Mouse (Mus musculus): ENCODE results near the gene Lzic.
A peak's percentile ranks its signal among the peaks of the same experiment; 100 is the strongest.

Lzic gene

DNA sequence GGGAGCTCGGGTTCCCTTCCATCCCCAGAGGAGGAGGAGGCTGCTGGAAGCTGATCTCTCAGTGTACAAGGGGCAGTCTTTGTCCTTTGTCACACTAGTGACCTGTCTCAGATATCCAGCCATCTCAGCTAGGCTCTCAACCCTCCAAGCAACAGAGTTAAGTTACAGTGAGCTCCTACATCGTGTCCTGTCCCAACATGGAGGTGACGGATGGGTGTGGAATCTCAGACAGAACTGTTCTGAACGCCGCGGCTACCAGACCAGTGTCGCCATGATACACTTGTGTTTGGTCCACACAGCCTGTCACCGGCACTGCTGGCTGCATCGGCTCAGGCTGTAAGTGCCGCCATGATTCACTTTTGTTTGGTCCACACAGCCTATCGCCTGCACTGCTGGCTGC, 8.0 kb upstream of the Lzic start, which contains the start of gene Tmem274:
Tmem274 (plus strand) TSS at position 301 of the 400 bp plus-strand sequence.
- DNase-seq (ENCODE audit: low read depth, low spot score) = no peak

DNA sequence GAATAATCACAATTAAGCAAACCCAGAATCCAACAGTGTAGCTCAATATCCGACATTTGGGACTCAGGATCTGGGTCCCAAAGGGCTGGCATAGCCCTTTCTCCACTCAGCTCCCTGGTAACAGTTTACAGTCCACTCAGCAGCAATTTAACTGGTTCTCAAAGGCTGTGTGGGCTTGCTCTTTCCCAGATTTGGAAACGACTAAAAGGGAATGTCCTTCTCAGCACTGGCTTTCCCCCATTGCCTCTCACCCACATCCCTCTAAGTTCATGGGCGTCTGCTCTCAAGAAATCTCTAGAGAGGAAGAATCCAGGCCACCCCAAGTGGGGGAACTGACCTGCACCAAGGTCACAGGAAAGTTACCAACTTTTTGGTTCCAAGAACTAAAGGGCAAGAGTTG, 463 bp upstream of the Lzic start:
- peak; percentile 58 for DNase-seq (ENCODE audit: low read depth, low spot score)

DNA sequence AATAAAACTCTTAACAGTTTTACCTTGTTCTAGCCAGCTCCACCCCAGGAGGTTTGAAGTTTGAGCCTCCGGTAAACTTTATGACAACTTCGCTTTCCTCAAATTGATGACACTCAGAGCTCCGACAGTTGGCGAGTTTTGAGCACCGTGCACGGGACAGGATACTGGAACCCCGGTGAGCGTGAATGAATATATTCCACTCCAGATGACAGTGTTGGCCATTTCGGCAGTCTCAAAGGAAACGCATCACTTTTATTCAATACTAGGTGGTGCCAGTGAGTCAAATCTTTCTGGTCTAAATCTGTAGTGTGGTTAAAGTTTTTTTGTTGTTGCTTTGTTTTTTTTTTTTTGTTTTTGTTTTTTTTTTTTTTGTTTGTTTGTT, 787 bp downstream of the Lzic start:
- DNase-seq (ENCODE audit: low read depth, low spot score) = peak; percentile 70

DNA sequence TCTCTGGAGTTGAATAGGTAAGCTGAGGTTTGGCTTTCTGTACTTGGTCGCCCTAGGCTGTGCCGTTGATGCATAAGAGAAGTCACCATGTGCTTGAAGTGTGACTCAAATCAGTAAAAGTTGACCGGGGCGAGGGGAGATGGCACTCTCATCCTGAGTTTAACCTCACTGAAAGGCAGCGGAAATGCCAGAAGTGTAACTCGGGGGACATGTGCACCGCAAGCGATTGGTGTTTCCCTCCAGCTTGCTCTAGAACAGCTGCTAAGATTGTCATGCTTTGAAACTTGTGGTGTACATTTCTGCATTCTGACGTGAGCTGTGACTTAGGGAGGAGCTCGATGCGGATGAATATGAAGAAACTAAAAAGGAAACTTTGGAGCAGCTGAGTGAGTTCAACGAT, 2.7 kb downstream of the Lzic start:
- DNase-seq (ENCODE audit: low read depth, low spot score) = no peak

DNA sequence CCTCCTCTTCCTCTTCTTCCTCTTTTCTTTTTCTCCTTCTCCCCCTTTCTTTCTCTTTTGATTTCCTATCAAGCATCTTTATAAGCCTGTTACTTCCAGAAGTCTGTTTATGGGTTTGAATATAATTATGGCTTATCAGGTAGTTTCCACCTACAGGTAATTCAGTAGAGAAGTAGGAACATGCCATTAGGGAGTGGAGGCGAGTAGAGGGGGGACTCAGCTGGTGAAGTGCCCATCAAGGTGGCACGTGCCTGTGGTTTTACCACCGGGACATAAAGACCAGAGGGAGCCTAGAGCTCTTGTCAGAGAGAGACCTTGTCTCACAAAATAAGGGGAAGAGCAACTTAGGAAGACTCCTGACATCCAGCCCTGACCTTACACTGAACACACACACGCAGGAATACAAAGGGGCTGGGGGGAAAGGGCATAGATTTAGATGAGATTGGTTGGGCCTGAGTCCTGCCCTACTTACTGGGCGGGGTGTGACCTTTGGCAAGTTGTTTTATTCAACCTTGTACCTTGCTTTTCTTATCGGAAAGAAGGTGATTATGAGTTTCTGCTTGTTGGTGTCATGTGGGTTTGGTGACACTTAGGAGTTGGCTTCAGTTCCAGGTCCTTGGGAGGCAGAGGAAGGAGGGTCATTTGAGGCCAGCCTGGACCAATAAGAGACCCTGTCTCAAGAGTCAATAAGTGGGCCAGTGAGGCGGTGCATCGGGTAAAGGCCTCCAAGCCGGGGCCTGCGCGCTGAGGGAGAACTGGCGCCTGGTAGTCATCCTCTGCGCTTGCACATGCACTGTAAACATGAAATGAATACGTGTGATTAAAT, 4.6 kb downstream of the Lzic start:
- DNase-seq (ENCODE audit: low read depth, low spot score) = no peak

DNA sequence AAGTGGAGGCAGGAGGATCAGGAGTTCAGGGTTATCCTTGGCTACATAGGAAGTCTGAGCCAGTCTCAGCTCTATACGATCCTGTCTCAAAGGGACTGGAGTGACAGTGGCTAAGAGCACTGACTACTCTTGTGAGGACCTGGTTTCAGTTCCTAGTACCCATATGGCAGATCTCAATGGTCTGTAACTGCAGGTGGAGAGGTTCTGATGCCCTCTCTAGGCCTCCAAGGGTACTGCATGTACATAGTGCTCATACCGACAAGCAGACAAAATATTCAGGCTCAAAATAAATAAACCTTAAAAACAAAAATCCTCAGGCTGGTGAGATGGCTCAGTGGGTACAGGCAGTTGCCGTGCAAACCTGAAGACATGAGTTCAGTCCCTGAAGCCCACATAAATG, 6.1 kb downstream of the Lzic start:
- DNase-seq (ENCODE audit: low read depth, low spot score) = peak; percentile 30

DNA sequence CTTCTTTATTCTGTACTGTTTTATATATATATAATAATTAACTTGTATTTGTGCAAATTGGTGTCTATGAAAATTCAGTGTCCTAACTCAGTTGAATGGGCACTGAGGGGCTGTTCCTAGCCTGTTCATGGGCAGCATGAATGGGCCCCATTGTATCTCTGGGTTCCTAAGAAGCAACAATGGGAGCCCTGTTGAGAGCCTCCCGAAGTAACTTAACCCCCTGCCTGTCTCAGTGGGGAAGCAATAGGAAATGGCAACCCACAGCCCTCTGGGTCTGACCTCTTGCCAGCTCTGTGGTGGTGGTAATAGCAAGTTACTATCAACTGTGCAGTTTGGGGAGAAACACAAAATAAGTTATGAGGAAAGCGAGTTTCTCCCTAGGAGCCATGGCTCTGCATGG, 11.6 kb downstream of the Lzic start:
- no peak for DNase-seq (ENCODE audit: low read depth, low spot score)

DNA sequence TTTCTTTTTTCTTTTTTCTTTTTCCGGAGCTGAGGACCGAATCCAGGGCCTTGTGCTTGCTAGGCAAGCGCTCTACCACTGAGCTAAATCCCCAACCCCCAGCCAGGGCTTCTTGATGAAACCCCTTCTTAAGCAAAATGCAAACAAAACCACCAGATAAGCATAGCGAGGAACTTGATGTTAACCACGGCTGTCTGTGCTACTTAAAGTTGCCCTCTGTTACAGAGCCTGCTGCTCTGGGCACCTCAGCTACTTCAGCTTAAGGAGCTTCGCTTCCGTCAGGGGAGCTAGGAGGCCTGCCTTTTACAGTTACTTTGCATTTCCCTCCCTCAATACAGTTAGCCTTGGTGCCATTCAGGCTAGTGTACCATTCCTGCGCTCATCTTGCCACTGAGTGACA, 13.9 kb downstream of the Lzic start:
- no peak for DNase-seq (ENCODE audit: low read depth, low spot score)

DNA sequence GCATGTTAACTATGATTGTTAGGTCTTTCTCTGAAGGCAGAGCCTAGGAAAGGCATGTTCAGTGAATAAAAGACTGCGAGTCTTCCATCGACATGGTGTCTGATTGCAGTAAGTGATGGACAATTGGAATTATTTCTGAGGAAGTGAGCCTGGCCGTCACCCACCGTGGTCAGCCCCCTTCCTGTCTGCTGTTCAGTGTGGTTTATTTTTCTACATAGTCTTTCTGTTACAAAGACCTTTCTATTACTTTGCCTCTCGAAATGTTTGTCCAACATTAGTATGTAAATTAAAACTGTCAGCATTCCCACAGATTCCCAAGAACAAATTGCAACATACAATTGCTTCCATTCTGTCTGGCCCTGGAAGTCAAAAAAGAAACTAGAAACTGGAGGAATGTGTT, 14.8 kb downstream of the Lzic start:
- no peak for DNase-seq (ENCODE audit: low read depth, low spot score)

DNA sequence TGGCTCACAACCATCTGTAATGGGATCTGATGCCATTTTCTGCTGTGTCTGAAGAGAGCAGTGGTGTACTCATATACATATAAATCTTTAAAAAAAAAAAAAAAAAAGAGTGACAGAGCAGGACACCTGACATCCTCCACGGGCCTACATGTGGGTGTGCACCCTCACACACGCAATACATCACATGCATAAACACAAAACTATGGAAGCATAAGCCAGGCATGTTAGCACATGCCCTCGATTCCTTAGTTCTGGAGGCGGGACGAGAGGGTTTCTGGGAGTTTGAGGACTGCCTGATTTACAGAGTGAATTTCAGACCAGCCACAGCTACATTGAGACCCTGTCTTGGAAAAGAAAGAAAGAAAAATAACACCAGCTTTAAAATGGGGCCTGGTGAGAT, 19.3 kb downstream of the Lzic start:
- no peak for DNase-seq (ENCODE audit: low read depth, low spot score)

DNA sequence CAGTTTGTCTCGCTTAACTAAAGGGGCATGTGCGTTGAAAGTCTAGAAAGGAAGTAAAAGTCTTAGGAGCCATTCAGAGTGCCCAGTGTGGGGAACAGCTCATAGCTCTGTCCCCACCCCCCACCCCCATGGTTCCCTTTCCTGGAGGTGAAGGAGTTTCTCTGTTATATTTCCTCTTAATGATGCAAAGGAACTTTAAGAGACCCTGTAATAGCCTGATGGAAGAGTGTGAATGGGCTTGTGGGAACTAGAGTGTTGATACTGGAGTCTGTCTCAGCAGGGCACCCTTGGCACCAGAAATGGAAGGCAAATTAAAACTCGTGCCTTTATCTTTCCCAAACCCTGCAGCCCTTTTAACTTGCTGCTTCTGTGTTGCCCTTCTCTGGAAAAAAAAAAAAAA, 19.8 kb downstream of the Lzic start:
- DNase-seq (ENCODE audit: low read depth, low spot score) = no peak

DNA sequence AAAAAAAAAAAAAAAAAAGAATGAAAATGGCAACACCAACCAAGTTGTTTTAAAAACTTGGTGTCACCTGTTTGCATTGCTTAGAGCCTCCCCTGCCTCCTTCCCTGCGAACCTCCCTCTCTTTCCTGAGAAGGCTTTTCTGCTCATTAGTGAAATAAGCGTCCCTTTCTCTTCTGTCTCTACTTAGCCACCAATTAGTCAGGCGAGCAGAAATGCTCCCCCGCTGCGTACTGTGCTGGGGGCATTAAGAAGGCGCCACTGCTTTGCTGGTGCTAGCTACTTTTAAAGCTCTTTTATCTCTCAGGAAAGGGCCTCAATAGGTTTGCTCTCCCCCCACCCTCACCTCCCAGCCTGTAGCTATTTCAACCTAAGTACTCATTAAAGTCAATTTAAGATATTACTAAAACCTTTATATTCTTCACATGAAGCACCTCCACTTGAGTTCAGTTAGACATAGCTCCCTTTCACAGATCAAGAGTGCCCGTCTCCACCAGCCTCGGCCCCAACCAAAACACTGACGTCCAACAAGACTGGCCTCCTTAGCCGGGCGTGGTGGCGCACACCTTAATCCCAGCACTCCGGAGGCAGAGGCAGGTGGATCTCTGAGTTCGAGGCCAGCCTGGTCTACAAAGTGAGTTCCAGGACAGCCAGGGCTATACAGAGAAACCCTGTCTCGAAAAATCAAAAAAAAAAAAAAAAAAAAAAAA, 20.4 kb downstream of the Lzic start:
- DNase-seq (ENCODE audit: low read depth, low spot score) = no peak

DNA sequence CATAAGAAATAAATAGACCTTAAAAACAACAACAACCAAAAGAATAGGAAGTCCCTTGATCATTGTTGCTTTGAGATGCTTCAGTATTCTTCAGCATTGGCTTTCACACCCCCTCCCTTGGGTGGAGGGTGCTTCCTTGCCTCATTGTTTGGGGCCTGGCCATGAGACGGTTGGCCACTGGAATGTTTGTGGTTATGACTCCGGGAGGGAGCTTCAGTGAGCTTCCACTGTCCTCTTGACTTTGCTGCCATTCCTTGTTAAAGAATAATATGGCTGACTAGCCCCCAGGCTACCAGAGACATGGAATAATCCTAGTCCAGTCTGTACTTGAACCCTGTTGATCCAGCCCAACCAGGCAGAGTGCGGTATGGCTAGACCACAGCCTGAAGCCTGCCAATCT, 21.9 kb downstream of the Lzic start:
- peak; percentile 91 for DNase-seq (ENCODE audit: low read depth, low spot score)

DNA sequence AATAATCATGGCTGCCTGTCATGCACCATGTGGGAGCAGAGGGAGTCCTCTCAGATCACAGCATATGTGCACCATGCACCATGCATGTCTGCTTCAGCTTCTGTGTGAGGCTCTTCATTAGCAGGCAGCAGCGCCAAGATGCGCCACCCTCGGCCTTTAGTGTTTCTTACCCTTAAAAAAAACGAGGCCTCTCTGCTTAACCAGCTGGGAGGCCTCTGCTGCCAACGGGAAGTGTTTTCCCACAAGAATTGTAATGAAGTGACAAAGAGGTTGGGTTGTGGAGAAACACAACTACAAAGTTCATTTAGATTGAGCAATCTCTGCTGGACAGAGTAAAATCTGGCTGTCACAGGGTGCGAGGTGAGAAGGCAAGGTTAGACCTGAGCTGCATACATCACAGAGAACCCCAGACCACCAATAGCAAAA, 26.2 kb downstream of the Lzic start:
- no peak for DNase-seq (ENCODE audit: low read depth, low spot score)

DNA sequence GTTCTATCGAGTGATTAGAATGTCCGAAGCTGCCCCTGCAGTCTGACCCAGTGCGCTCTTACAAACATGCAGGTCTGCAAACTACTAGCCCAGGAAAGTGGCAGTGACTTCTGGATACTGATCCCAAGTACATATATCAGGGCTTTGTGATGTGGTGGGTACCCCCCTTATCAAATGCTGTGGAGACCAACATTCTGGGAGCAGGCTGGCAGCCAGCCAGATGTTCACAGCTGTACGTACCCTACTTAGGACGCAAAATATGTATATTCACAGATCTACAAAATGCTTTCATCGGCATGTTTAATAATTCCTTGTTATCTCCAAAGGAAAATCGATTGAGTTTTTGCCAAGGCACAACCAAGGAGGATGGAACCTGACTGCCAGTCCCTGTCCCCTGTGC, 27.0 kb downstream of the Lzic start:
- no peak for DNase-seq (ENCODE audit: low read depth, low spot score)

DNA sequence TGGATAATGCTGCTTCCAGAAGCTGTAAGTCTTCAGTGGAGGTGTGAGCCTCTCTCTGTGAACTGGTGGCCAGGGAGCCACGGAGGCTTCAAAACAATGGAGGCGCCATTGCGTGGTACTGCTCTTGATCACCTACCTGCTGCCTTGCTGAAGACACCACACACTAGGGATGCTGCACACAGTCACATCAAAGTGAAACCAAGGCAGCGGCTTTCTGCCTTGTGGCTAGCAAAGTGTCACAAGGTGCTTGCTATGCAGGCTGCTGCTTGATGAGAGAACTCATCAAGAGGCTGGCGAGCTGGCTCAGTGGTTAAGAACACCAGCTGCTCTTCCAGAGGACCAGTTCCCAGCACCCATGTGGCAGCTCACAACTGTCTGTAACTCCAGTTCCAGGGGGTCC, 30.7 kb downstream of the Lzic start:
- no peak for DNase-seq (ENCODE audit: low read depth, low spot score)

DNA sequence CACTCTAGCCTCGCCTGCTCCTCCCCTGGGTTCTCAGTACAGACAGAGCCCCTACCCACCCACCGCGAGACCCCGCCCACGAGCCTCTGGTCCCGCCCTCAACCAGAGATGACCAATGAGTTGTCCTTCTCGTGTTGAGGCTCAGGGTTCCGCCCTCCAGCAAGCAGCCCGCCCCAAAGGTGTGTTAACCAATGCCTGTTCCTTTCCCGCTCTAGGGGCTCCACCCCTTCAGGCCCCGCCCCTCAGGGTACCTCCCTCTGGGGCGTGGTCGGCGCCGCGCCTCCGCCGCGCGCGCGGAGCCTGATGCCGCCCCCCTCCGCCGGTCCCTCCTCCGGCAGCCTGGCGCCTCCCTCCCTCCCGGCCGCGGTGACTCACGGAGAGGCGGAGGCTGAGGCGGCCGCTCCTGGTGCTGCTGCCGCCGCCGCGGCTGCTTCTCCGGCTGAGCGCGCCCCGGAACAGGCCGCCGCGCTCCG, 32.9 kb downstream of the Lzic start, which contains the start of gene Ctnnbip1:
Ctnnbip1 (plus strand) TSS at position 369 of the 473 bp plus-strand sequence.
- DNase-seq (ENCODE audit: low read depth, low spot score) = peak; percentile 96

DNA sequence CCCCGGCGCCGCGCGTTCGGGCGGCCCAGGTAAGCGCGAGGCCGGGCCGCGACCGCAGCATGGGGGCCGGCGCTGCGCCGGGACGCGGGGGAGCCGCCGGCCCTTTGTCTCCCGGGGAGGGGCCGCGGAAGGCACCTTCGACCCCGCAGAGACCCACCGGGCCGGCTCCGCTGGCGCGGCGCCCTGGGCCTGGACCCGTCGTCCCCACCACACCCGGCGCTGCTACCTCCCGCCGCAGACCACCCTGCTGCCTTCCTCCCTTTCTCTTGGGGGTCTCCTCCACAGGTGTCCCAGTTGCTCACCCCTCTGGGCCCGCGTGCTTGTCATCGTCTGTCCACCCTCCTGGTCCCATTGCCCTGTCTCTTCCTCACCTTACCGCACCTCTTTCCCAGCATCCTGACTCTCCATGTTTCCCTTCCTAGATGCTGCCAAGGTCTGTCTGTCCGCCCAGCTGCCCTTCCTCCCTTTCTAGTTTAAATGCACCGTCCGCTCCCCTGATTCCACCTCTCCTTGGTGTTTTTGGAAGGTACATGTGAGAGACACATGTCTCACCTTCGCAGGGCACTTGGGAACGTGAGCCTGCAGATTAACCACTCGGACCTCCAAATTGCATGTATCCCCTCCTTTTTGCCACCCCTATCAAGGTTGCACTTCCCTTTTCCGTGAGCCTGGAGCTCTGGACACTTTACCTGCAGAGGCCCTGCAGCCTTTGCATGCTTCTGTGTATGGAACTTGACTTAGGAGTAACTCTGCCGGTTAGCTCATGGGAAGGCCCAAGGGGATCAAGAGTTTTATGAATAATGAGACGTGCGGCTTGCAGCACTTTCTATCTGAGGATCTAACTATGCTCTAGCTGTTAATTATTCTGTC, 33.6 kb downstream of the Lzic start:
- DNase-seq (ENCODE audit: low read depth, low spot score) = no peak

DNA sequence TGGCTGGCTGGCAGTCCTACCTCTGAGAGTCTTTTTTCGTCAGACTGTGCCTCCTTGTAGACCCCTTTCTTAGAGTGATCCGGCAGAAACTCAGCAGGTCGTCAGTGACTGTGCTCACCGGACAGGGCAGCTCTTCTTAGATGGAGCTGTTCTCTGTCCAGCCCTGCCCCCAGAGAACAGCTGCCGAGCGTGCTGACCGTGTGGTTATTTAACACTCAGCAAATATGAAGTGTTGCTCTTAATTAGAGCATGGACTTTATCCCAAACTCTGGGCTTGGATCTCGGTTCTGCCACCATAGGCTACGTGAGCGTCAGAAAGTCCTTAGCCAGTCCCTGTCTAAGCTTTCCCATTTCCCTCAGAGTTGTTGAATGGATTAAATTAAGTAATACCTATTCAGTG, 36.2 kb downstream of the Lzic start:
- no peak for DNase-seq (ENCODE audit: low read depth, low spot score)

DNA sequence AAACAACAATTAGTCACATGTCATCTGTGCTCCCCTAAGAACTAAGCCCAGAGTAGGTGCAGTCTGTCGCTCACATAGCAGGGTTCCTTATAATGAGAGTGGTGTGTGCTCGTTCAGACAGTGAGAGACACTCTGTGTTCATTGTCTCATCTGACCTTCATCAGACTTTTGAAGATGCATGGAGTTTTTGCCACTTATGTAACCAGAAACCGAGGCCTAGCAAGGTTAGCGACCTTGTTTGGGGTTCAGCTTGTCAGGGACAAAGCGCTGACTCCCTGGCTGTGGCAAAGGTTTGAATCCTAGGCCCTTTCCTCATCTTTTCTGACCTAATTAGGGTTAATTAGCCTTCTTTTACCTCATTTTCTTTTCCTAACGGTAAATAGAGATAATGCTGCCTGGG, 38.9 kb downstream of the Lzic start:
- no peak for DNase-seq (ENCODE audit: low read depth, low spot score)

DNA sequence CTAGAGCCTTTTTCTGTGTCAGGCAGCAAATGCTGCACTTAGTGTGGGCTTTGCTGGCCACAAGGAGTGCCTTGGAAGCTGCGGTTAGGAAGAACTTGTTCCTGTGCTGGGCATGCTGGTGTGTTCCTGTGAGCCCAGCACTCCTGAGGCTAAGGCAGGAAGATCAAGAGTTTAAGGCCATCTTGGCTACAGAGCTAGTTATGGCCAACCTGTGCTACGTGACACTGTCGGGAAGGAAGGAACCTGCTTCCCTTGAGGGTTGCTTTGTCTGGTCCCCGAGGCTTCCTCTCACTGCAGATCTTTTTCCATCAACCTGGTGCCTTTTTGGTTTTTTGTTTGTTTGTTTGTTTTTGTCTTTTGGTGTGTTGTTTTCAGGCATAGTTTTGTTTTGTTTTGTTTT, 40.1 kb downstream of the Lzic start:
- DNase-seq (ENCODE audit: low read depth, low spot score) = no peak

DNA sequence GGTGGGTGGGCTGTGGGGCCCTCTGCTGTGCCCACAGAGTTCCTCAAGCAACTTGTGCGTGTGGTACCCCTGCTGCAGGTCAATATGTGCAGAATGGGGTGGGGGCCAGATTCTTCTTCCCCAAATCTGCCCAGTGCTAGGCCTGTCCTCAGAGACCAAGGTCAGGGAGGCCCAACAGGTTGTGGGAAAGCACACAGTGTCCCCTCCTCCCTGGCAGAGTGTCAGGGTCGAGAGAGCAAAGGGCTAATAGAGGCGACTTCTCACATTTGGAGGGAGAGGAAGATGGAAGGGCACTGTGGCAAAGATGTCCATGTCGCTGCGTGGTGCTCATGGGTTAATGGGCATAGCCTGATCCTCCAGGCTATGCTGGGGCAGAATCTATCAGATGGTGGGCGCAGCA, 40.8 kb downstream of the Lzic start:
- DNase-seq (ENCODE audit: low read depth, low spot score) = no peak
